In genomic region chr9:35267976-35268715, GRCm38 (mm10) we compare ENCODE assay signal across 8 mouse cellular contexts. TPM values are rescaled to one million over a fixed set of nuclear protein-coding genes. Genes with fewer than 3 reads are reported as not detected.
DNase-seq lines count a peak whose midpoint lies in the region; ATAC-seq and TF ChIP-seq lines count a peak whose summit lies in the region.

No protein-coding gene starts in this region.

- TF ChIP-seq POLR2A in lung, adult 2 months (IDR thresholded peaks at IDR 0.05; ENCODE audit: borderline replicate concordance, extremely low read depth, low read depth, low read length), result no peak
- no peak for TF ChIP-seq POLR2A in bone marrow macrophage, adult 2 months (IDR thresholded peaks at IDR 0.05; ENCODE audit: borderline replicate concordance, low read depth, low read length)

- peak overlapping the region; percentile 90 for H3K4me2 ChIP-seq in liver, embryonic 16.5 days (ENCODE audit: low read depth, low read length)

- 2% methylated on average over 21 of the region's 21 CpGs for WGBS in lung, adult 2 months
- WGBS in liver, embryonic 16.5 days (ENCODE audit: insufficient replicate concordance), result under 1% methylated on average over 21 of the region's 21 CpGs

- peak overlapping the region; percentile 83 for H3K9ac ChIP-seq in liver, embryonic 16.5 days (ENCODE audit: low read depth, low read length)

- DNase-seq in lung, adult 2 months, result no peak
- no peak for DNase-seq in lung, adult 18-20 months
- DNase-seq in ovary, postnatal 10 days (ENCODE audit: low spot score), result no peak
- no peak for DNase-seq in urinary bladder, adult 2 months (ENCODE audit: low spot score)
- DNase-seq in cerebellum, postnatal 14 days, result no peak

- no peak for TF ChIP-seq CTCF in lung, adult 2 months (IDR thresholded peaks at IDR 0.05; ENCODE audit: insufficient read depth, low read length)
- no peak for TF ChIP-seq CTCF in bone marrow macrophage, adult 2 months (IDR thresholded peaks at IDR 0.05; ENCODE audit: low read depth, low read length)

- H3K4me1 ChIP-seq in lung, adult 2 months (ENCODE audit: control insufficient read depth, insufficient read depth, low read length), result peaks cover 3% of the 10 kb centered on the region; the same call in 1 of the 2 replicates
- peaks cover 16% of the 10 kb centered on the region for H3K4me1 ChIP-seq in bone marrow macrophage, adult 2 months (ENCODE audit: control insufficient read depth, insufficient read depth, low read length)
- H3K4me1 ChIP-seq in liver, embryonic 16.5 days (ENCODE audit: control insufficient read depth, low read depth, low read length), result peaks cover 27% of the 10 kb centered on the region

- no peaks in the 10 kb centered on the region for H3K27me3 ChIP-seq in liver, embryonic 16.5 days (ENCODE audit: control insufficient read depth, insufficient read depth, low read depth, low read length)

- peak overlapping the region; percentile 74 for H3K4me3 ChIP-seq in lung, adult 2 months (replicated peaks; ENCODE audit: extremely low read depth, low read depth, low read length)
- H3K4me3 ChIP-seq in bone marrow macrophage, adult 2 months (ENCODE audit: insufficient read depth, low read length), result peak overlapping the region; percentile 71
- H3K4me3 ChIP-seq in liver, embryonic 16.5 days (ENCODE audit: low read depth, low read length), result peak overlapping the region; percentile 86

- H3K9me3 ChIP-seq in liver, embryonic 16.5 days (replicated peaks; ENCODE audit: control insufficient read depth, low read length), result no peaks in the 10 kb centered on the region

- H3K27ac ChIP-seq in bone marrow macrophage, adult 2 months (ENCODE audit: insufficient read depth, low read depth, low read length), result peak overlapping the region; percentile 62
- peak overlapping the region; percentile 45; the same call in 1 of the 2 replicates for H3K27ac ChIP-seq in liver, embryonic 16.5 days (ENCODE audit: low read length)

- H3K36me3 ChIP-seq in liver, embryonic 16.5 days (ENCODE audit: control insufficient read depth, insufficient read depth), result peaks cover 9% of the 10 kb centered on the region

- peak; percentile 26 for ATAC-seq in granulocyte monocyte progenitor cell, adult 5-6 weeks (replicated peaks; ENCODE audit: poor library complexity, severe bottlenecking)
- ATAC-seq in liver, embryonic 16.5 days (ENCODE audit: low read depth), result peak; percentile 28

RNA-seq across cellular contexts. Expression of gene Rpusd4, which starts 0.5 kb away (rescaled TPM):
- 7.5 and 9.0 TPM in 2 replicates for polyA plus RNA-seq in lung, adult 2 months (2012; rRNA removed)
- 23.9 and 24.3 TPM in 2 replicates for polyA plus RNA-seq in bone marrow macrophage, adult 2 months (2012; ENCODE audit: insufficient read depth, insufficient read length, missing spikeins)
- 16.1 and 20.4 TPM in 2 replicates for total RNA-seq in granulocyte monocyte progenitor cell, adult 5-6 weeks (2014; fragmentation: Nextera tagmentation)
- 15.0 and 17.8 TPM in 2 replicates for total RNA-seq in granulocyte monocyte progenitor cell, adult 5-6 weeks (2017)
- polyA plus RNA-seq in liver, embryonic 16.5 days (2015; fragmentation: Nextera tagmentation; extraction: Ambion mirVana), result 10.5 and 11.2 TPM in 2 replicates
- polyA plus RNA-seq in urinary bladder, adult 2 months (2012; rRNA removed), result 13.7 and 14.8 TPM in 2 replicates

RNA-seq across cellular contexts. Expression of gene Fam118b, which starts 0.5 kb away (rescaled TPM):
- polyA plus RNA-seq in lung, adult 2 months (2012; rRNA removed), result 10.1 and 12.7 TPM in 2 replicates
- polyA plus RNA-seq in bone marrow macrophage, adult 2 months (2012; ENCODE audit: insufficient read depth, insufficient read length, missing spikeins), result 42.1 and 47.2 TPM in 2 replicates
- total RNA-seq in granulocyte monocyte progenitor cell, adult 5-6 weeks (2014; fragmentation: Nextera tagmentation), result 24.8 and 30.9 TPM in 2 replicates
- total RNA-seq in granulocyte monocyte progenitor cell, adult 5-6 weeks (2017), result 10.6 and 14.3 TPM in 2 replicates
- 9.9 TPM in 2 replicates for polyA plus RNA-seq in liver, embryonic 16.5 days (2015; fragmentation: Nextera tagmentation; extraction: Ambion mirVana)
- polyA plus RNA-seq in urinary bladder, adult 2 months (2012; rRNA removed), result 12.5 and 16.1 TPM in 2 replicates

RNA-seq across cellular contexts. Expression of gene Foxred1, which starts 57.3 kb away (rescaled TPM):
- 12.4 and 18.3 TPM in 2 replicates for polyA plus RNA-seq in lung, adult 2 months (2012; rRNA removed)
- polyA plus RNA-seq in bone marrow macrophage, adult 2 months (2012; ENCODE audit: insufficient read depth, insufficient read length, missing spikeins), result 19.1 and 24.6 TPM in 2 replicates
- total RNA-seq in granulocyte monocyte progenitor cell, adult 5-6 weeks (2014; fragmentation: Nextera tagmentation), result 33.0 and 46.3 TPM in 2 replicates
- total RNA-seq in granulocyte monocyte progenitor cell, adult 5-6 weeks (2017), result 34.3 and 38.1 TPM in 2 replicates
- 20.2 and 20.5 TPM in 2 replicates for polyA plus RNA-seq in liver, embryonic 16.5 days (2015; fragmentation: Nextera tagmentation; extraction: Ambion mirVana)
- polyA plus RNA-seq in urinary bladder, adult 2 months (2012; rRNA removed), result 38.4 and 46.4 TPM in 2 replicates
